Mouse (Mus musculus): ENCODE measurements around the gene Hist1h4f. TPM values are rescaled to one million over a fixed set of nuclear protein-coding genes. Genes with fewer than 3 reads are reported as not detected.

The Hist1h4f gene
- total and polyA plus RNA-seq, 3 experiments: 14.4 to 3,786 TPM; not detected in 1

DNA sequence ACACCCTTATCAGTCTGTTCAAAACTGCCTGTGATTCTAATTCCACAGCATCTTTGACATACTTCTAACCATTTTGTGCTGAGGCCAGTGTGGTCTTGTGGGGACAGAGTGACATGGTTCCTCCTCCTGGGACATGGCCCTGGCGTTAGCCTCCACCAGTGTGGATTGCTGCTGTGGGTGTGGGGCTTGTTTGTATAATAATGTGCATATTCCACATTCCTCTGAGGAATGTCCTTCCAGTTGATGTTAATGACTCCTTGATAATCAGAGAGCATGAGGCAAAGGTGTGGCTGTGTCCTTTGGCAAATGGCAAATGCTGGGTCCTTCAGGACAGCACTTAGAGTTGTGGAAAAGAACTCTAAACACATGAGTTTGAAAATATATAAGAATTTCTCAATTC, 37.9 kb downstream of the Hist1h4f start:
- Histone ChIP-seq H3K9ac (ENCODE audit: control insufficient read depth, low read depth, low read length, poor library complexity, severe bottlenecking) (no peak overlapping the region), H3K9me3 (replicated peaks; ENCODE audit: insufficient read depth, low read length) (no peaks in the 10 kb centered on the region), H3K36me3 (ENCODE audit: control insufficient read depth in 1 of 2, insufficient read depth in 2 of 2, low read length in 2 of 2) (peaks cover 0 to 3% of the 10 kb centered on the region in 2 experiments; a peak in 1 of 4 replicates), H3K4me3 (ENCODE audit: control insufficient read depth in 1 of 2, insufficient read depth in 1 of 2, low read depth in 2 of 2, low read length in 2 of 2) (no peak overlapping the region), H3K4me1 (ENCODE audit: control insufficient read depth in 1 of 2, insufficient read depth in 2 of 2, low read length in 2 of 2) (peaks cover 0 to 5% of the 10 kb centered on the region in 2 experiments; a peak in 2 of 4 replicates), H3K79me2 (ENCODE audit: control insufficient read depth, insufficient read depth, low read length, poor library complexity) (no peaks in the 10 kb centered on the region), H3K27ac (ENCODE audit: control insufficient read depth, low read depth, low read length) (no peak overlapping the region), H3K27me3 (ENCODE audit: control insufficient read depth in 1 of 2, insufficient read depth in 2 of 2, low read length in 2 of 2) (no peaks in the 10 kb centered on the region)
- DNase-seq (ENCODE audit: low read depth, low spot score): no peak
- TF ChIP-seq POLR2AphosphoS2 (IDR thresholded peaks at IDR 0.05; ENCODE audit: low read length) (no peak), JUND (IDR thresholded peaks at IDR 0.05; ENCODE audit: low read depth, low read length) (no peak), TAL1 (IDR thresholded peaks at IDR 0.05; ENCODE audit: low read length) (no peak)

DNA sequence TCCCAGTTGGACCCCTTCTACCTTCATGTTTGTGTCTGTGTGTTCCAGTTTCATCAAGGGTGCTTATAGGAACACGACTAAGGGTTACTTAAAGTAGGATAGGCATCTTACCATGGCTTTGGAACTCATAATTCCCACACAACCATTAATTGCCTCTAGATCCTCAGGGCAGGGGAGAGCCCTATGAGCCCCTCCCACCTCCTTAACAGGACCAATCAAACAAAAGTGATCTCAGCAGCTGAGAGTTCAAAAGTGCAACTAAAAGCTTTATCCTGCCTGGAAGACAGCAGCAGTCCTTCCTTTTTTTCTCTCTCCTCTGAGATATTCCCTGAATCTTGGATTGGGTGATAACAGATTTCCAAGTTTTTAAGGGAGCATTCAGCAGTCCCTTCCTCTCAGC, 41.3 kb downstream of the Hist1h4f start:
- Histone ChIP-seq H3K9ac (ENCODE audit: control insufficient read depth, low read depth, low read length, poor library complexity, severe bottlenecking) (no peak overlapping the region), H3K4me1 (ENCODE audit: control insufficient read depth in 1 of 2, insufficient read depth in 2 of 2, low read length in 2 of 2) (0 out of 4 replicates have a peak, but pooled peaks cover 0 to 2% of the 10 kb centered on the region in 2 experiments), H3K4me3 (ENCODE audit: control insufficient read depth in 1 of 2, insufficient read depth in 1 of 2, low read depth in 2 of 2, low read length in 2 of 2) (no peak overlapping the region), H3K27ac (ENCODE audit: control insufficient read depth, low read depth, low read length) (no peak overlapping the region), H3K27me3 (ENCODE audit: control insufficient read depth in 1 of 2, insufficient read depth in 2 of 2, low read length in 2 of 2) (no peaks in the 10 kb centered on the region), H3K79me2 (ENCODE audit: control insufficient read depth, insufficient read depth, low read length, poor library complexity) (no peaks in the 10 kb centered on the region), H3K9me3 (replicated peaks; ENCODE audit: insufficient read depth, low read length) (no peaks in the 10 kb centered on the region), H3K36me3 (ENCODE audit: control insufficient read depth in 1 of 2, insufficient read depth in 2 of 2, low read length in 2 of 2) (no peaks in the 10 kb centered on the region; a peak in 2 of 4 replicates)
- DNase-seq (ENCODE audit: low read depth, low spot score): no peak
- TF ChIP-seq EP300 (IDR thresholded peaks at IDR 0.05; ENCODE audit: low read depth in 1 of 2, low read length in 2 of 2) (no peak), UBTF (IDR thresholded peaks at IDR 0.05; ENCODE audit: borderline replicate concordance, insufficient read depth, low read depth, low read length) (no peak), POLR2AphosphoS2 (IDR thresholded peaks at IDR 0.05; ENCODE audit: low read length) (no peak), ZC3H11A (IDR thresholded peaks at IDR 0.05; ENCODE audit: low read depth, low read length) (no peak), USF1 (IDR thresholded peaks at IDR 0.05; ENCODE audit: low read depth, low read length) (no peak), MYC (IDR thresholded peaks at IDR 0.05; ENCODE audit: low read depth, low read length) (no peak), SMC3 (IDR thresholded peaks at IDR 0.05; ENCODE audit: low read depth, low read length) (no peak)

DNA sequence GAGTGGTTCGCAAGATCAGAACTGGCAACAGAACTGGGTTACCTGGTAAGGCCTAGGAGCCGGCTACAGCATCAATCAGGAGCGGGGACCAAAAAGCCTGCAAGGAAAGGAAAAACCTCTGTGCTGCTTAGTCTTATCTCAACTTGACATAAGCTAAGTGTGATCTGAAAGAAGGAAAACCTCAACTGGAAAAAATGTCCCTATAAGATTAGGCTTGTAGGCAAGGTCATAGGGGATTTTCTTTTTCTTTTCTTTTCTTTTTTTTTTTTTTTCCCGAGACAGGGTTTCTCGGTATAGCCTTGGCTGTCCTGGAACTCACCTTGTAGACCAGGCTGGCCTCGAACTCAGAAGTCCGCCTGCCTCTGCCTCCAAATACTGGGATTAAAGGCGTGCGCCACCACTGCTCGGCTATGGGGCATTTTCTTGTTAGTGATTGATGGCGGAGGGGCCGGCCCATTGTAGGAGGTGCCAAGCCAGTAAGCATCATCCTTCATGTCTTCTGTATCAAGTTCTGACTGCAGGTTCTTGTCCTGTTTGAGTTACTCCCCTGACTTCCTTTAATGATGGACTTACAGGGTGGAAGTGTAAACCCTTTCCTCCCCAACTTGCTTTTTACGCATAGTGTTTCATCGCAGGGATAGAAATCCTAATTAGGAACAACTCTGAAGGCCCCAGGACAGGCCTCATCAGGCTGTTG, 44.5 kb downstream of the Hist1h4f start:
- peak; percentile 93 for DNase-seq (ENCODE audit: low read depth, low spot score)
- H3K9ac ChIP-seq (ENCODE audit: control insufficient read depth, low read depth, low read length, poor library complexity, severe bottlenecking): peak overlapping the region; percentile 52
- H3K27ac ChIP-seq (ENCODE audit: control insufficient read depth, low read depth, low read length): no peak overlapping the region; the same call in 1 of the 2 replicates
- peaks cover 0 to 10% of the 10 kb centered on the region in 2 experiments; a peak in 1 of 4 replicates for H3K4me1 ChIP-seq (ENCODE audit: control insufficient read depth in 1 of 2, insufficient read depth in 2 of 2, low read length in 2 of 2)
- peak overlapping the region; percentile 45 to 66 for H3K4me3 ChIP-seq (ENCODE audit: control insufficient read depth in 1 of 2, insufficient read depth in 1 of 2, low read depth in 2 of 2, low read length in 2 of 2)
- no peak for TF ChIP-seq SIN3A (IDR thresholded peaks at IDR 0.05; ENCODE audit: low read length)
- no peak for TF ChIP-seq ZMIZ1 (IDR thresholded peaks at IDR 0.05; ENCODE audit: low read depth, low read length)
- peak; percentile 98 for TF ChIP-seq TBP (IDR thresholded peaks at IDR 0.05; ENCODE audit: low read depth, low read length)
- no peak for TF ChIP-seq ELF1 (IDR thresholded peaks at IDR 0.05; ENCODE audit: low read depth, low read length)
- no peak for TF ChIP-seq POLR2AphosphoS5 (IDR thresholded peaks at IDR 0.05; ENCODE audit: borderline replicate concordance, low read depth, low read length)
- no peak for TF ChIP-seq RAD21 (IDR thresholded peaks at IDR 0.05; ENCODE audit: low read depth, low read length)
- TF ChIP-seq MAX (IDR thresholded peaks at IDR 0.05; ENCODE audit: low read length): no peak
- no peak for TF ChIP-seq ZKSCAN1 (IDR thresholded peaks at IDR 0.05; ENCODE audit: low read depth, low read length)
- no peak for TF ChIP-seq CHD1 (IDR thresholded peaks at IDR 0.05; ENCODE audit: low read depth, low read length)
- 0 out of 2 replicates have a peak, but pooled peaks have one; percentile 5 for TF ChIP-seq TAL1 (IDR thresholded peaks at IDR 0.05; ENCODE audit: low read length)
- no peak for TF ChIP-seq JUND (IDR thresholded peaks at IDR 0.05; ENCODE audit: low read depth, low read length)
- no peak for TF ChIP-seq MEF2A (IDR thresholded peaks at IDR 0.05; ENCODE audit: extremely low read depth, insufficient replicate concordance, low read depth, low read length, poor library complexity, severe bottlenecking)
- no peak for TF ChIP-seq NELFE (IDR thresholded peaks at IDR 0.05; ENCODE audit: low read depth, low read length)
- TF ChIP-seq MYC (IDR thresholded peaks at IDR 0.05; ENCODE audit: low read depth, low read length): no peak
- TF ChIP-seq USF1 (IDR thresholded peaks at IDR 0.05; ENCODE audit: low read depth, low read length): no peak
- TF ChIP-seq GATA1 (IDR thresholded peaks at IDR 0.05; ENCODE audit: low read depth, low read length): peak; percentile 44; the same call in 1 of the 2 replicates
- TF ChIP-seq KAT2A (conservative IDR thresholded peaks at IDR 0.05; ENCODE audit: low read depth, low read length): no peak
- H3K36me3 ChIP-seq (ENCODE audit: control insufficient read depth in 1 of 2, insufficient read depth in 2 of 2, low read length in 2 of 2): peaks cover 0 to 10% of the 10 kb centered on the region in 2 experiments; a peak in 2 of 4 replicates
- no peaks in the 10 kb centered on the region for H3K79me2 ChIP-seq (ENCODE audit: control insufficient read depth, insufficient read depth, low read length, poor library complexity)
- no peaks in the 10 kb centered on the region for H3K9me3 ChIP-seq (replicated peaks; ENCODE audit: insufficient read depth, low read length)
- H3K27me3 ChIP-seq (ENCODE audit: control insufficient read depth in 1 of 2, insufficient read depth in 2 of 2, low read length in 2 of 2): no peaks in the 10 kb centered on the region

All from MEL (cell line).